Mouse (Mus musculus): ENCODE measurements around the gene Dut. TPM values are rescaled to one million over a fixed set of nuclear protein-coding genes. Genes with fewer than 3 reads are reported as not detected.
"Not testable (repeated sequence)": the region's sequence is repeated elsewhere in the genome, so short reads cannot be mapped to it uniquely, and the experiment has no call there.

The Dut gene
- total RNA-seq, 2 experiments from 2014 or later, result 77.9 to 83.7 TPM

- no peak for DNase-seq
Observed at GRCm38 (mm10) chr2:125255886-125256285, 8.9 kb downstream of the Dut start.

GRCm38 (mm10) chr2:125259230-125260120 is 12.5 kb downstream of the Dut start:
- peak; percentile 31 for DNase-seq

- no peak for DNase-seq
Observed at GRCm38 (mm10) chr2:125260326-125260725, 13.3 kb downstream of the Dut start.

- peak; percentile 25 for DNase-seq
Observed at GRCm38 (mm10) chr2:125263056-125263455, 16.1 kb downstream of the Dut start.

GRCm38 (mm10) chr2:125263753-125264152 is 16.8 kb downstream of the Dut start:
- DNase-seq, result no peak

GRCm38 (mm10) chr2:125268876-125269275 is 21.9 kb downstream of the Dut start:
- DNase-seq, result no peak

GRCm38 (mm10) chr2:125275617-125276016 is 28.6 kb downstream of the Dut start:
- no peak for DNase-seq

GRCm38 (mm10) chr2:125276692-125277091 is 29.7 kb downstream of the Dut start:
- no peak for DNase-seq

- peak; percentile 21 for DNase-seq
Observed at GRCm38 (mm10) chr2:125278474-125278873, 31.5 kb downstream of the Dut start.

GRCm38 (mm10) chr2:125279995-125280394 is 33.0 kb downstream of the Dut start:
- DNase-seq, result not testable (repeated sequence)

GRCm38 (mm10) chr2:125282334-125283206 is 35.6 kb downstream of the Dut start:
- no peak for DNase-seq

GRCm38 (mm10) chr2:125285777-125286176 is 38.8 kb downstream of the Dut start:
- no peak for DNase-seq

- peak; percentile 56 for DNase-seq
Observed at GRCm38 (mm10) chr2:125290197-125290965, 43.4 kb downstream of the Dut start.

GRCm38 (mm10) chr2:125291101-125291500 is 44.1 kb downstream of the Dut start:
- DNase-seq, result peak; percentile 58

GRCm38 (mm10) chr2:125292616-125293015 is 45.6 kb downstream of the Dut start:
- no peak for DNase-seq

- no peak for DNase-seq
Observed at GRCm38 (mm10) chr2:125293969-125294491, 47.0 kb downstream of the Dut start.

- no peak for DNase-seq
Observed at GRCm38 (mm10) chr2:125295526-125295925, 48.5 kb downstream of the Dut start.

- no peak for DNase-seq
Observed at GRCm38 (mm10) chr2:125298841-125299240, 51.9 kb downstream of the Dut start.

- DNase-seq, result no peak
Observed at GRCm38 (mm10) chr2:125301877-125302624, 55.1 kb downstream of the Dut start.

GRCm38 (mm10) chr2:125302625-125302924 is 55.6 kb downstream of the Dut start:
- no peak for DNase-seq

GRCm38 (mm10) chr2:125303764-125304384 is 56.9 kb downstream of the Dut start:
- peak; percentile 37 for DNase-seq
